Mouse (Mus musculus): ENCODE measurements around the gene Ets2. TPM values are rescaled to one million over a fixed set of nuclear protein-coding genes. Genes with fewer than 3 reads are reported as not detected.

The Ets2 gene
- polyA plus RNA-seq (2014; fragmentation: Illumina TruSeq; extraction: RNeasy Lipid Tissue Mini Kit (QIAGEN cat#74804); ENCODE audit: low read depth, low replicate concordance), result 30.2 TPM

GRCm38 (mm10) chr16:95701802-95702561 is at the start of gene Ets2:
TSS of gene Ets2 (plus strand) at chr16:95702075.

Other genes starting within 250 kb of the Ets2 start
- gene Erg, start 115.5 kb upstream of the Ets2 start, polyA plus RNA-seq (2014; fragmentation: Illumina TruSeq; extraction: RNeasy Lipid Tissue Mini Kit (QIAGEN cat#74804); ENCODE audit: low read depth, low replicate concordance), result 8.3 TPM

All from kidney, adult 10 weeks (tissue).